Mouse (Mus musculus): ENCODE measurements at regions not wholly inside any gene's neighbourhood (a gene's known extent, or its start where the extent isn't known, plus 50 kb on each side); places are given as distances from the start of the nearest gene placed in this dataset.

DNA sequence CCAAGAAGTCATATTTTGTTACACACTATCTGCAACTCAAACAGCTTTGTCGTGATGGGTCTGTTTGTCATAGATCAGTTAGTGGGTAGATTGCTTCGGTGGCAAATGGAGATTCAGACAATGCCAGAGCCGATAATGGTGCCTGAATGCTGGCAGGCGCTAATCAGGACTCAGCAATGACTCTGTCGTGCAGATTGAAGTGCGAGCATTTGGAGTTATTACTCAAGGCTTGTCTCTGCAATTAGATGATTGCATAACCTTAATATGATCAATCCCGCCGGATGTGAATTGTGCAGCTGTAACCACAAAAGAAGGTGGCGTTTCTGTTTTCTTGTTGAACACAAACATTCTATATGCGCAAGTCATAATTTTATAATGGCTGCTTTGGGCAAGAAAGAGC is 88.8 kb upstream of the Mafb start:
- TF ChIP-seq ZNF384 (IDR thresholded peaks at IDR 0.05; ENCODE audit: low read depth, low read length), result no peak
- no peak for TF ChIP-seq ZC3H11A (IDR thresholded peaks at IDR 0.05; ENCODE audit: borderline replicate concordance, low read depth, low read length)
- no peak for TF ChIP-seq HCFC1 (IDR thresholded peaks at IDR 0.05; ENCODE audit: borderline replicate concordance, insufficient read depth, low read length)
